In genomic region chr5:148570571-148571304, GRCm38 (mm10) we compare ENCODE assay signal across 17 mouse cellular contexts. TPM values are rescaled to one million over a fixed set of nuclear protein-coding genes. Genes with fewer than 3 reads are reported as not detected.
DNase-seq lines count a peak whose midpoint lies in the region; ATAC-seq and TF ChIP-seq lines count a peak whose summit lies in the region.
"Had no signal": no experiment of that assay in that cellular context is flagged by ENCODE, and none has a peak within 500 bp of the region (broad histone marks: within the 10 kb centered on the region; RNA-seq: fewer than 3 reads in every experiment).

No protein-coding gene starts in this region.

- TF ChIP-seq EP300 in heart, adult 2 months (IDR thresholded peaks at IDR 0.05; ENCODE audit: insufficient read depth, low read depth, low read length), result no peak
- peak; percentile 47; the same call in 1 of the 2 replicates for TF ChIP-seq EP300 in lung, postnatal 0 days (IDR thresholded peaks at IDR 0.05)
- TF ChIP-seq EP300 in MEL (IDR thresholded peaks at IDR 0.05; ENCODE audit: low read depth in 1 of 2, low read length in 2 of 2), result no peak

- peaks cover 3% of the 10 kb centered on the region for H3K4me1 ChIP-seq in heart, adult 2 months (ENCODE audit: control insufficient read depth, insufficient read depth, low read length)
- no peaks in the 10 kb centered on the region for H3K4me1 ChIP-seq in lung, postnatal 0 days (ENCODE audit: insufficient read depth, low read depth, low read length)
- peaks cover 0 to 6% of the 10 kb centered on the region in 2 experiments; a peak in 2 of 4 replicates for H3K4me1 ChIP-seq in MEL (ENCODE audit: control insufficient read depth in 1 of 2, insufficient read depth in 2 of 2, low read length in 2 of 2)

- no peak overlapping the region for H3K4me2 ChIP-seq in lung, postnatal 0 days (replicated peaks; ENCODE audit: low read depth, low read length)
- H3K4me2 ChIP-seq: midbrain, embryonic 13.5 days; stomach, embryonic 15.5 days had no signal

- no peaks in the 10 kb centered on the region for H3K9me3 ChIP-seq in lung, postnatal 0 days (ENCODE audit: low read length)
- no peaks in the 10 kb centered on the region for H3K9me3 ChIP-seq in MEL (replicated peaks; ENCODE audit: insufficient read depth, low read length)
- H3K9me3 ChIP-seq: midbrain, embryonic 13.5 days; stomach, embryonic 15.5 days had no signal

- TF ChIP-seq RAD21 in MEL (IDR thresholded peaks at IDR 0.05; ENCODE audit: low read depth, low read length), result peak; percentile 25

- 83% methylated on average over 14 of the region's 14 CpGs for WGBS in heart, adult 2 months
- WGBS in lung, postnatal 0 days, result 50% methylated on average over 14 of the region's 14 CpGs

- no peak overlapping the region for H3K9ac ChIP-seq in heart, adult 2 months (ENCODE audit: low read depth, low read length)
- no peak overlapping the region for H3K9ac ChIP-seq in lung, postnatal 0 days (replicated peaks; ENCODE audit: low read depth)
- no peak overlapping the region for H3K9ac ChIP-seq in MEL (ENCODE audit: control insufficient read depth, low read depth, low read length, poor library complexity, severe bottlenecking)
- H3K9ac ChIP-seq: midbrain, embryonic 13.5 days; stomach, embryonic 15.5 days had no signal

- no peak overlapping the region for H3K27ac ChIP-seq in heart, adult 2 months
- H3K27ac ChIP-seq in lung, postnatal 0 days (ENCODE audit: low read length), result peak overlapping the region; percentile 47; the same call in 1 of the 2 replicates
- H3K27ac ChIP-seq in MEL (ENCODE audit: control insufficient read depth, low read depth, low read length), result no peak overlapping the region
- H3K27ac ChIP-seq: midbrain, embryonic 13.5 days; stomach, embryonic 15.5 days had no signal

- peak in 1 of 2 experiments; percentile 21 for DNase-seq in heart, adult 2 months
- no peak for DNase-seq in heart, postnatal 25 days (ENCODE audit: low spot score)
- DNase-seq in lung, postnatal 0 days (ENCODE audit: low spot score), result peak; percentile 59
- DNase-seq in lung, postnatal 25 days (ENCODE audit: low spot score), result no peak
- DNase-seq in MEL (ENCODE audit: low read depth, low spot score), result peak; percentile 33
- peak; percentile 55 for DNase-seq in testis, postnatal 10 days (ENCODE audit: low spot score)
- no peak for DNase-seq in cerebellum, adult 11 months
- DNase-seq: cerebellum, adult 9-10 months; embryo, embryonic 11 days; heart, postnatal 14 days; kidney, postnatal 25 days; layer of hippocampus, postnatal 36 days; right cerebral cortex, postnatal 14 days had no signal

- H3K36me3 ChIP-seq in heart, adult 2 months (ENCODE audit: control insufficient read depth, insufficient read depth, low read length), result no peaks in the 10 kb centered on the region
- H3K36me3 ChIP-seq in lung, postnatal 0 days (ENCODE audit: insufficient read depth, low read length), result no peaks in the 10 kb centered on the region
- H3K36me3 ChIP-seq in MEL (ENCODE audit: control insufficient read depth in 1 of 2, insufficient read depth in 2 of 2, low read length in 2 of 2), result no peaks in the 10 kb centered on the region
- H3K36me3 ChIP-seq: midbrain, embryonic 13.5 days; stomach, embryonic 15.5 days had no signal

- H3K27me3 ChIP-seq in heart, adult 2 months (ENCODE audit: control insufficient read depth, insufficient read depth, low read length), result no peaks in the 10 kb centered on the region
- H3K27me3 ChIP-seq in lung, postnatal 0 days (replicated peaks; ENCODE audit: insufficient read depth, low read length), result no peaks in the 10 kb centered on the region
- H3K27me3 ChIP-seq in MEL (ENCODE audit: control insufficient read depth in 1 of 2, insufficient read depth in 2 of 2, low read length in 2 of 2), result peaks cover 0 to 1% of the 10 kb centered on the region in 2 experiments; a peak in 1 of 4 replicates
- H3K27me3 ChIP-seq: CH12.LX; midbrain, embryonic 13.5 days; stomach, embryonic 15.5 days had no signal

- H3K4me3 ChIP-seq in heart, adult 2 months, result no peak overlapping the region
- H3K4me3 ChIP-seq in lung, postnatal 0 days (ENCODE audit: low read depth, low read length), result no peak overlapping the region
- no peak overlapping the region for H3K4me3 ChIP-seq in MEL (ENCODE audit: control insufficient read depth in 1 of 2, insufficient read depth in 1 of 2, low read depth in 2 of 2, low read length in 2 of 2)
- H3K4me3 ChIP-seq: midbrain, embryonic 13.5 days; stomach, embryonic 15.5 days had no signal

- peak; percentile 30 for TF ChIP-seq CTCF in heart, adult 2 months (IDR thresholded peaks at IDR 0.05)
- TF ChIP-seq CTCF in lung, postnatal 0 days (IDR thresholded peaks at IDR 0.05), result peak; percentile 57
- TF ChIP-seq CTCF in MEL (IDR thresholded peaks at IDR 0.05 in 2 of 3, conservative IDR thresholded peaks at IDR 0.05 in 1 of 3; ENCODE audit: control insufficient read depth in 1 of 3, insufficient read depth in 1 of 3, low read depth in 2 of 3, low read length in 3 of 3, poor library complexity in 1 of 3, severe bottlenecking in 1 of 3), result peak; percentile 31 to 44 (median 39)

- no peak for TF ChIP-seq POLR2A in heart, adult 2 months (IDR thresholded peaks at IDR 0.05; ENCODE audit: insufficient read depth, low read depth, low read length)
- TF ChIP-seq POLR2A in MEL (IDR thresholded peaks at IDR 0.05; ENCODE audit: control insufficient read depth in 1 of 2, insufficient read depth in 1 of 2, low read depth in 1 of 2, low read length in 2 of 2, poor library complexity in 1 of 2), result no peak

- peak; percentile 33 for ATAC-seq in lung, postnatal 0 days
- ATAC-seq: forebrain, embryonic 14.5 days; midbrain, embryonic 13.5 days had no signal

- H3K79me2 ChIP-seq in heart, adult 2 months (replicated peaks; ENCODE audit: control insufficient read depth, insufficient read depth, low read length), result no peaks in the 10 kb centered on the region
- no peaks in the 10 kb centered on the region for H3K79me2 ChIP-seq in MEL (ENCODE audit: control insufficient read depth, insufficient read depth, low read length, poor library complexity)

- intact Hi-C loops in heart, adult 2 months (cut with DNase I), result no loop called here
- intact Hi-C loops in heart, postnatal 25 days (cut with DNase I), result no loop called here

TF ChIP-seq in MEL, 35 proteins besides CTCF, POLR2A, EP300 and RAD21:
- TF ChIP-seq TAL1 (IDR thresholded peaks at IDR 0.05; ENCODE audit: low read length), result no peak
- TF ChIP-seq ZC3H11A (IDR thresholded peaks at IDR 0.05; ENCODE audit: low read depth, low read length), result peak; percentile 5; the same call in 1 of the 2 replicates

RNA-seq across cellular contexts. Expression of gene Ubl3, which starts 18.1 kb away (rescaled TPM):
- 100 to 1,000 TPM in 1 of 2 experiments, 10 to 100 TPM in 1; 92.7 to 112 TPM for total RNA-seq in heart, adult 2 months (2021)
- 43.6 and 55.3 TPM in 2 replicates for polyA plus RNA-seq in heart, adult 2 months (2012; rRNA removed)
- 10 to 100 TPM; 89.6 to 99.7 TPM for total RNA-seq in heart, postnatal 25 days (2021)
- 161 and 165 TPM in 2 replicates for polyA plus RNA-seq in lung, postnatal 0 days (2015; fragmentation: Nextera tagmentation; extraction: Ambion mirVana)
- total RNA-seq in MEL (2012; rRNA removed), result 41.0 and 50.7 TPM in 2 replicates
- 10 to 100 TPM in 1 of 2 experiments, not detected in 1; 59.0 TPM for polyA plus RNA-seq in MEL (2012; ENCODE audit: insufficient read depth in 1 of 2, insufficient read length in 2 of 2, low read depth in 1 of 2, low replicate concordance in 2 of 2, missing spikeins in 1 of 2)

Comparison
In these comparisons a context has a peak if more than half of its experiments do, and no peak if none do; other contexts are left out.
1. DNase-seq: peak in lung, postnatal 0 days (single experiment), MEL (single experiment) and testis, postnatal 10 days (single experiment); none in heart, postnatal 25 days (single experiment), lung, postnatal 25 days (single experiment) and cerebellum, adult 11 months (single experiment).
2. Peak in every context shown above with its lines, with median percentiles within 50 percentile points of each other: CTCF ChIP-seq.